Mouse (Mus musculus) adrenal gland (tissue): ENCODE results near the gene Ntmt1.

Experiments
- intact Hi-C: fragments of 180-260 bp; cut with DNase I; formaldehyde crosslinking; loops from one replicate; pipeline ENCODE4 v1.15.1; 2025

Ntmt1 gene

GRCm38 (mm10) chr2:30857076-30857475 lies 49.5 kb downstream of the Ntmt1 start:
- intact Hi-C loops: no loop called here

GRCm38 (mm10) chr2:30859782-30860181 lies 52.2 kb downstream of the Ntmt1 start:
- intact Hi-C loops: no loop called here

- intact Hi-C loops: no loop called here
These were observed 54.5 kb downstream of the Ntmt1 start for GRCm38 (mm10) chr2:30862081-30862480.

- intact Hi-C loops: no loop called here
These were observed 55.9 kb downstream of the Ntmt1 start for GRCm38 (mm10) chr2:30863574-30863973.

- intact Hi-C loops: no loop called here
These were observed 57.3 kb downstream of the Ntmt1 start for GRCm38 (mm10) chr2:30864968-30865381.

GRCm38 (mm10) chr2:30865426-30865825 lies 57.8 kb downstream of the Ntmt1 start:
- intact Hi-C loops: no loop called here

- intact Hi-C loops: no loop called here
These were observed 63.2 kb downstream of the Ntmt1 start for GRCm38 (mm10) chr2:30870863-30871262.
